Mouse (Mus musculus) forebrain, embryonic 15.5 days (tissue): ENCODE measurements around the gene Sf3b3. TPM values are rescaled to one million over a fixed set of nuclear protein-coding genes. Genes with fewer than 3 reads are reported as not detected.
"Not testable (repeated sequence)": the region's sequence is repeated elsewhere in the genome, so short reads cannot be mapped to it uniquely, and the experiment has no call there.

Experiments used
- ATAC-seq: fragments of 200-750 bp; cut with Nextera tagmentation; replicated peaks from 2 replicates; pipeline ENCODE4 v1.8.0; 2017; ENCODE audit warnings: mild to moderate bottlenecking, moderate TSS enrichment, moderate library complexity
- H3K27ac ChIP-seq: fragments of 300-500 bp; sonication (generic); replicated peaks from 2 replicates; pipeline ENCODE4 v1.5.1; 2015; ENCODE audit warnings: mild to moderate bottlenecking, inconsistent platforms
- H3K27me3 ChIP-seq: fragments of 300-500 bp; sonication (generic); 2 replicates; pipeline ENCODE4 v1.6.1; 2015; ENCODE audit warnings: inconsistent platforms
- H3K36me3 ChIP-seq: fragments of 300-500 bp; sonication (generic); 2 replicates; pipeline ENCODE4 v1.6.1; 2015; ENCODE audit warnings: mild to moderate bottlenecking, inconsistent platforms
- H3K4me1 ChIP-seq: fragments of 300-500 bp; sonication (generic); 2 replicates; pipeline ENCODE4 v1.6.1; 2015; ENCODE audit warnings: inconsistent platforms
- H3K4me2 ChIP-seq: fragments of 300-500 bp; sonication (generic); replicated peaks from 2 replicates; pipeline ENCODE4 v1.6.1; 2015; ENCODE audit warnings: mild to moderate bottlenecking, inconsistent platforms
- H3K4me3 ChIP-seq: fragments of 300-500 bp; sonication (generic); 2 replicates; pipeline ENCODE4 v1.5.1; 2015; ENCODE audit warnings: mild to moderate bottlenecking, inconsistent platforms
- H3K9ac ChIP-seq: fragments of 300-500 bp; sonication (generic); replicated peaks from 2 replicates; pipeline ENCODE4 v1.6.1; 2015; ENCODE audit warnings: mild to moderate bottlenecking, inconsistent platforms
- H3K9me3 ChIP-seq: fragments of 300-500 bp; sonication (generic); 2 replicates; pipeline ENCODE4 v1.6.1; 2016; ENCODE audit warnings: inconsistent platforms
- WGBS: fragments of 180-500 bp; shearing (Covaris S2); methylation state at CpG from one replicate; pipeline ENCODE4 v1.1.7; 2015; ENCODE audit warnings: mixed read lengths; 5-methylcytosine and 5-hydroxymethylcytosine counted together
- polyA plus RNA-seq: library from polyadenylated mRNA; unstranded; fragments of >200 nt; fragmentation: Nextera tagmentation; extraction: Ambion mirVana; gene quantifications from 2 replicates; pipeline ENCODE4 v1.2.1, GENCODE M21; 2015

The Sf3b3 gene
- polyA plus RNA-seq, 1 experiment from 2014 or later: 121 TPM

DNA sequence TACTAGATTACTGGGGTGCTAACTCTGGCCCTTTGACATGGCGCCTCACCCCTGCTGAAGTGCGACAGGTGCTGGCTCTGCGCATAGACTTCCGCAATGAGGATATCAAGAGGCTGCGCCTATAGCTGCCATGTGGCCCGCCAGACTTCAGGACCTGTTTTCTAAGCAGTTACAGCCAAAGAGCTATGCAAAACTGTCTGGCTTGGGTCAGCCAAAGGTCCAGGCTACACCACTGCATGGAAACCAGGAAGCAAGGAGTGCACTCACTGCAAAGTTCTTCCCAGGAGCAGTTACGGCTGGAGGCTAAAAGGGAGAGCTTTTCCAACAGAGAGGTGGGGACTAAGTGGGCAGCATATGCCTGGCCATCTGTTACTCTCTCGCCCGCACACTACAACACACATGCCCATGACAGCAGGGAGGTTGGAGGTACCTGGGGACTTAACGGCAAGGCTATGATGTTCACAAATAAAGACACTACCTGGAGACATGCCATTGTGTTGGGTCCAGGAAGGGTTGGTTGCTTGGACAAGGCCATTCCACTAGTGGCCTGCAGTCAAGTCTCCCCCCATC is 35.2 kb upstream of the Sf3b3 start:
- WGBS: 87% methylated on average over 10 of the region's 10 CpGs
- Histone ChIP-seq H3K4me2 (no peak overlapping the region), H3K9me3 (no peaks in the 10 kb centered on the region), H3K36me3 (peaks cover 74% of the 10 kb centered on the region), H3K27me3 (no peaks in the 10 kb centered on the region), H3K4me3 (no peak overlapping the region), H3K9ac (no peak overlapping the region), H3K4me1 (no peaks in the 10 kb centered on the region), H3K27ac (no peak overlapping the region)
- ATAC-seq: no peak

DNA sequence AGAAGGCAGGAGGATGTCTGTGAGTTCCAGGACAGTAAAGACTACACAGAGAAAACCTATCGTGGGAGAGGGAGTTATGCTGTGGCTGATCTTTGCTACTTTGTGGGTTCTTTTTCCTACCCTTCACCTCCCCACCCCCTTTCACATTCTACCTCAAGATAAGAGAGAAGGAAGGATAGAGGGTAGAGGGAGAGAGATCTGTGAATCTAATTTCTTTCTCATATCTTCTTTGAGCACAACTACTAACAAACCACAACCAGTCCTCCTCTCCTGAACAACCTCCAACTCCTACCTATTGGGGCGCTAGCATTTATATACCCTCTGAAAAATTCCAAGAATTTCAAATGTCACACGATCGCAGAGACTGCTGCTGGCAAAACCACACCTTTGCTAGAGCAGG is 31.3 kb upstream of the Sf3b3 start:
- no peaks in the 10 kb centered on the region for H3K27me3 ChIP-seq
- H3K9ac ChIP-seq: no peak overlapping the region
- H3K4me1 ChIP-seq: no peaks in the 10 kb centered on the region
- H3K4me3 ChIP-seq: no peak overlapping the region
- ATAC-seq: no peak
- no peak overlapping the region for H3K27ac ChIP-seq
- 91% methylated on average over 4 of the region's 4 CpGs for WGBS
- H3K4me2 ChIP-seq: no peak overlapping the region
- no peaks in the 10 kb centered on the region for H3K9me3 ChIP-seq
- peaks cover 86% of the 10 kb centered on the region for H3K36me3 ChIP-seq

DNA sequence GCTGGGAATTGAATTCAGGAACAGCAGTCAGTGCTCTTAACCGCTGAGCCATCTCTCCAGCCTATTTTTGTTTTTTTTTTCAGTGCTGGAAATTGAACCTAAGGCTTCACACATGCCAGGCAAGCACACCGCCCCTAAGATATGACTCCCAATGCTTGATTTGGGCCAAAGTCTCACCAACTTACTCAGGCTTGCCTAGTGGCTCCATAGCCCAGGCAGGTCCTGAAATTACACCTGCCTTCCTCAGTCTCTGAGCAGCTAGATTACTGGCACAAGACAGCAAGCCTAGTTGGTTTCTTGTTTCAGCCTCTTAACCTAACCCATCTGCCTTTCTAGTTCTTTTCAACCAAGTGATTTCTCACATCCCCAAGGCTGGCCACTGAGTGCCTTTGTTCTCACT is 23.9 kb upstream of the Sf3b3 start:
- Histone ChIP-seq H3K4me1 (no peaks in the 10 kb centered on the region), H3K9ac (no peak overlapping the region), H3K27me3 (no peaks in the 10 kb centered on the region), H3K27ac (no peak overlapping the region), H3K9me3 (no peaks in the 10 kb centered on the region), H3K4me3 (no peak overlapping the region), H3K36me3 (peaks cover 77% of the 10 kb centered on the region), H3K4me2 (no peak overlapping the region)
- ATAC-seq: no peak
- WGBS: 95% methylated on average over 2 of the region's 2 CpGs

DNA sequence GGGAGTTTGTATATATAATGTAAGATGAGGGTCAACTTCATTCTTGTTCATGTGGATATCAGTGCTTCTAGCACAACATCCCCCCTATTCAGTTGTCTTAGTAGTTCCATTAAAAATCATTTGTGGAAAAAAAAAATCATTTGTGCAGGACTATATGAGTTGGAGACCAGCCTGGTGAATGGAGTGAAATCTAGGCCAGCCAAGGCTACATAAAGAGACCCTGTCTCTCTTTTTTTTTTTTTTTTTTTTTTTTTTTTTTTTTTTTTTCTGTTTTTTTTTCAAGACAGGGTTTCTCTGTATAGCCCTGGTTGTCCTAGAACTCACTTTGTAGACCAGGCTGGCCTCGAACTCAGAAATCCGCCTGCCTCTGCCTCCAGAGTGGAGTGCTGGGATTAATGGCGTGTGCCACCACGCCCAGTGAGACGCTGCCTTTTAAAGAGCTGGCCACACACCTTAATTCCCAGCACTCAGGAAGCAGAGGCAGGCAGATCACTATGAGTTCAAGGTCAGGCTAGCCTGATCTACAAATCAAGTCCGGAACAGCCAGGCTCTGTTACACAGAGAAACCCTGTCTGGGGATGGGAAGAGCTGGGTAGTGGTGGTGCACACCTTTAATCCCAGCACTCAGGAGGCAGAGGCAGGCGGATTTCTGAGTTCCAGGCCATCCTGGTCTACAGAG is 14.9 kb upstream of the Sf3b3 start:
- ATAC-seq: not testable (repeated sequence)
- 97% methylated on average over 7 of the region's 7 CpGs for WGBS

DNA sequence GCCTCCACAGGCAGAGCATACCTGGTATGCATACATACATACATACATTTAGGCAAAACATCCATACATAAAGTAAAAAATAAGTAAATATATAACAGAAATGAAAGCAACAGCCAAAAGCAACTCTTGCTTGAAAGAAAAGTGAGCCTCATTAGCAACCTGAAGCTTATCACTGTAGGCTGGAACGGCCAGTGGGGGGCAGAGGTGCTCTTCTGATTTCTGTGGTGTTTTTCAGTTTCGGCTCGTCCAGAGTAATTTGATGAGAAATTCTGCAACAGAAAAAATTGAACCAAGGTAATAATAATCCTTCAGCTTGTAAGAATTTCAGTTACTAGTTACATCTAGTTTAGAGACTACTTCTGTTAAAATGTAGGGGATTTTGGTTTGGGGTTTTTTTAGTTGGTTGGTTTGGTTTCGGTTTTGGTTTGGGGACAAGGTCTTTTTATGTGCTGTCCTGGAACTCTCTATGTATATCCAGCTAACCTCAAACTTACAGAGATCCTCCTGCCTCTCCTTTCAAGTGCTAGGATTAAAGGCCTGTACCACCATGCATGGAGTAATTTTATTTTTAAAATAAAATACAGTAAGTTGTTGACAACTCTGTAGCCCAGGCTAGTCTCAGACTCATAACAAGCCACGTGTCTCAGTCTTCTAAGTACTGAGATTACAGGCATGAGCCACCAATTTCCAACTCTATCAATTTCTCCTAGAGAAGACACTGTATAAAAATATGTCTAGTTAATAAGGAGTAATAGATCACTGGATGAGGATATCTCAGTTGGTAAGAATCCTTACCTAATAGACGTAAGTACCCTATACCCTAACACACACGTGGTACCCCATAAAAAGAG is 13.3 kb upstream of the Sf3b3 start:
- no peak for ATAC-seq
- 81% methylated on average over 7 of the region's 7 CpGs for WGBS
- no peaks in the 10 kb centered on the region for H3K4me1 ChIP-seq
- no peak overlapping the region for H3K4me3 ChIP-seq
- H3K36me3 ChIP-seq: peaks cover 85% of the 10 kb centered on the region
- no peaks in the 10 kb centered on the region for H3K9me3 ChIP-seq
- no peak overlapping the region for H3K9ac ChIP-seq
- H3K27ac ChIP-seq: no peak overlapping the region
- H3K27me3 ChIP-seq: no peaks in the 10 kb centered on the region
- H3K4me2 ChIP-seq: no peak overlapping the region

More for the DNA sequence above, 14.9 kb upstream of the Sf3b3 start:
- H3K4me1 ChIP-seq, H3K27me3 ChIP-seq, H3K4me3 ChIP-seq, H3K9me3 ChIP-seq, H3K9ac ChIP-seq, H3K4me2 ChIP-seq, H3K27ac ChIP-seq: not testable (repeated sequence)
- peaks cover 90% of the 10 kb centered on the region for H3K36me3 ChIP-seq

DNA sequence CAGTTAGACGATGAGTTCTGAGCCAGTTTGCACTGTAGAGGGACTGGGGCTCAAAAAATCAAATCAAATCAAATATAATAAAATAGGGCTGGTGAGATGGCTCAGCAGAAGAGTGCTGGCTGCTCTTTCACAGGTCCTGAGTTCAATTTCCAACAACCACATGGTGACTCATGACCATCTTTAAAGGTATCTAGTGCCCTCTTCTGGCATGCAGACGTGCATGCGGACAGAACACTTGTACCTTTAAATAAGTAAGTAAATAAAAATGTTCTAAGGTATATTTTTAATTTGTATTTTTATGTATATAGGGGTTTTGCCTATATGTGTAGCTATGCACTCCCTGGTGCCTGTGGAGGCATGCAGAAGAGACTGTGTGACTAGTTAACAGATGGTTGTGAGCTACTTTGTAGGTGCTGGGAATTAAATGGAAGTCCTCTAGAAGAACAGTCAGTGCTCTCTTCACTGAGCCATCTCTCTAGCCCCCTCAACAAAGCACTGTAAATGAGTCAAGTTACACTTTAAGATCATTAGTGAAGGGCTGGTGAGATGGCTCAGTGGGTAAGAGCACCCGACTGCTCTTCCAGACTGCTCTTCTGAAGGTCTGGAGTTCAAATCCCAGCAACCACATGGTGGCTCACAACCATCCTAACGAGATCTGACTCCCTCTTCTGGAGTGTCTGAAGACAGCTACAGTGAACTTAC is 10.3 kb upstream of the Sf3b3 start:
- no peak for ATAC-seq
- H3K9ac ChIP-seq: no peak overlapping the region

DNA sequence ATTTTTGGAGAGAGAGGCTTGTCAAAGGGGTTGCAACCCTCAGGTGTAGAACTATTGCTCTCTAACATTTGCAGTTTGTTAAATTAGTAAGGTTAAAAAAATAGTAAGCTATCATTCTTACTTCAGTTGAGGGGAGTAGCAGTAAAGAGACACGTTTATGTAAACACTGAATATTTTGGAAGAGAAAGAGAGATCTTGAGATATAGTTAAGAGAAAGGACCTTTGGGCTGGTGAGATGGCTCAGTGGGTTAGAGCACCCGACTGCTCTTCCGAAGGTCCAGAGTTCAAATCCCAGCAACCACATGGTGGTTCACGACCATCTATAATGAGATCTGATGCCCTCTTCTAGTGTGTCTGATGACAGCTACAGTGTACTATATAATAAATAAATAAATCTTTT is 9.5 kb upstream of the Sf3b3 start:
- not testable (repeated sequence) for H3K9me3 ChIP-seq, H3K27me3 ChIP-seq, H3K9ac ChIP-seq, H3K4me3 ChIP-seq, H3K27ac ChIP-seq, ATAC-seq, H3K4me1 ChIP-seq, H3K4me2 ChIP-seq
- H3K36me3 ChIP-seq: peaks cover 88% of the 10 kb centered on the region
- WGBS: 91% methylated on average over 4 of the region's 4 CpGs

More for the DNA sequence above, 10.3 kb upstream of the Sf3b3 start:
- Histone ChIP-seq H3K9me3 (no peaks in the 10 kb centered on the region), H3K4me3 (no peak overlapping the region), H3K4me1 (no peaks in the 10 kb centered on the region), H3K27ac (no peak overlapping the region), H3K27me3 (no peaks in the 10 kb centered on the region), H3K36me3 (peaks cover 86% of the 10 kb centered on the region), H3K4me2 (no peak overlapping the region)
- WGBS: 88% methylated on average over 5 of the region's 5 CpGs

DNA sequence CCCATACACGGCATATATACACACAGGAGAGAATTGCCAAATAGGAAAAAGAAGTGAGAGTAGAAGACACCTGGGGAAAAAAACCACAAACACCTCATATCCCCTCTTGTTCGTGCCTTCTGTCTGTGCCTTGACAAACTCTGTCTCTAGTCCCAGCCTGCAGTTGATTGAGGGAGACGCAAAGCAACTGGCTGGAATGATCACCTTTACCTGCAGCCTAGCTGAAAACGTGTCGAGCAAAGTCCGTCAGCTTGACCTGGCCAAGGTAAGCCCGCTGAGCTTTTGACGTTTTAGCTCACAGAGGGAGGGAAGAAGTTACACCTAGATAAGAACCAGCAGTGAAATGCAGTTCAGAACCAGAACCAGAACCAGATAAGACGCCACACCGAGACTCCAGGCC is 4.6 kb upstream of the Sf3b3 start:
- no peak overlapping the region for H3K27ac ChIP-seq
- 97% methylated on average over 10 of the region's 10 CpGs for WGBS
- H3K4me1 ChIP-seq: peaks cover 13% of the 10 kb centered on the region
- no peaks in the 10 kb centered on the region for H3K9me3 ChIP-seq
- H3K4me3 ChIP-seq: no peak overlapping the region
- peaks cover 61% of the 10 kb centered on the region for H3K36me3 ChIP-seq
- no peak overlapping the region for H3K9ac ChIP-seq
- H3K4me2 ChIP-seq: no peak overlapping the region
- no peaks in the 10 kb centered on the region for H3K27me3 ChIP-seq
- no peak for ATAC-seq

DNA sequence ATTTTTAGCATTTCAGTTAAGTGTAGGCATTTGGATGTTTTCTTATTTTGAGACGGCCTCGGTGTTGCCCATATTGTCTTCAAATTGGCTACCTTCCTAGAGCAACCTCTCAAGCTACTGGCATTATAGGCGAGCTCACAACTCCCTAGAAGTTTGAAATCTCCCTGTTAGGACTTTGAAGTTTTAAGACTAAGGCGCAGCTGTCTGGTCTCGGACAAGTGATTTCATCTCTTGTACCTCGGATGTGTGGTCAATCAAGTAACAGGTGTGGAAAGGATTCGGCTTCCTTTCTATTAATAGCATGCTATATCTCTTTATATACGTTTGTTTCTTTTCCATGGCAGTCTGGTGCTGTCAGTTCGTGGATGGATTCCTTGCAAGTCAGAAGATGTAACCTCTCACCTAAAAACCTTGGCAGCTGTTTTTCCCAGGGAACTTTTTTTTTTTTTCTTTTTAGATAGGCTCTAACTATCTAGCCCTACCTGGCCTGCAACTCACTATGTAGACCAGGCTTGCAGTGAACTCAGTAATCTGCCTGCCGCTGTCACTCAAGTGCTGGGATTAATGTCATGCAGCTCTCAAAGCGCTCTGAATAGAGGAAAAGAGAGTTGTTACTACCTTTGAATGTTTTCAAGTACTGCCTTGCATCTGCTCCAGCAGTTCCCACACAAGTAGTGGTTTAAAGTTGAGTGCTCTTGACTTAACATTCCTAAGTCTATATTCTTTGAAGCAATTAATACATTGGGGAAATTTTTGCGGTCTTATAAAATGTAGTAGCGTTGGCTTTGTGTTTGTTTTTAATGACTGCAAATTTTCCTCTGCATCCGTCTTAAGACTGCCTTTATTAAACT is 1.3 kb upstream of the Sf3b3 start:
- H3K9me3 ChIP-seq: no peaks in the 10 kb centered on the region
- H3K4me1 ChIP-seq: peaks cover 24% of the 10 kb centered on the region
- peaks cover 49% of the 10 kb centered on the region for H3K36me3 ChIP-seq
- peak overlapping the region; percentile 85 for H3K9ac ChIP-seq
- H3K27ac ChIP-seq: no peak overlapping the region
- ATAC-seq: no peak
- H3K4me2 ChIP-seq: peak overlapping the region; percentile 86
- no peaks in the 10 kb centered on the region for H3K27me3 ChIP-seq
- peak overlapping the region; percentile 85 for H3K4me3 ChIP-seq
- 61% methylated on average over 14 of the region's 14 CpGs for WGBS

DNA sequence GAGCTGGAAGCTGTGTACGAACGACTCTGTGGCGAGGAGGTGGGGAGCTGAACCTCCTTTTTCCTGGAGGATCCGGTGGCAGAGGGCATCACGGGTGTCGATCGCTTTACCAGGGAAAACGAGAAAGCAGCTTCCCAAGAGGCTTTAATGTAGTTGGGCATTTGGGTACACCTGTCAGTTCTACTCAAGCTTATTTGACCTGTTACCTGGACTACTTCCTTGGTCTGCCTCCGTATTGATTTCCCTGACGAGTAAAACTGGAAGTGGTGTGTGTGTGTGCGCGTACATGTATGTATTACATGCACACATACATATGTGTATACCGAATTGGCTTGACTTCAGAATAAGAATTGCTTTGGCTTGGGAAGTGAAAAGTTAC is 573 bp upstream of the Sf3b3 start:
- Histone ChIP-seq H3K27me3 (no peaks in the 10 kb centered on the region), H3K27ac (peak overlapping the region; percentile 89), H3K9me3 (no peaks in the 10 kb centered on the region), H3K36me3 (peaks cover 49% of the 10 kb centered on the region), H3K4me3 (peak overlapping the region; percentile 85), H3K9ac (peak overlapping the region; percentile 85), H3K4me2 (peak overlapping the region; percentile 86), H3K4me1 (peaks cover 24% of the 10 kb centered on the region)
- ATAC-seq: no peak; the same call in 1 of the 2 replicates
- 1% methylated on average over 13 of the region's 13 CpGs for WGBS

DNA sequence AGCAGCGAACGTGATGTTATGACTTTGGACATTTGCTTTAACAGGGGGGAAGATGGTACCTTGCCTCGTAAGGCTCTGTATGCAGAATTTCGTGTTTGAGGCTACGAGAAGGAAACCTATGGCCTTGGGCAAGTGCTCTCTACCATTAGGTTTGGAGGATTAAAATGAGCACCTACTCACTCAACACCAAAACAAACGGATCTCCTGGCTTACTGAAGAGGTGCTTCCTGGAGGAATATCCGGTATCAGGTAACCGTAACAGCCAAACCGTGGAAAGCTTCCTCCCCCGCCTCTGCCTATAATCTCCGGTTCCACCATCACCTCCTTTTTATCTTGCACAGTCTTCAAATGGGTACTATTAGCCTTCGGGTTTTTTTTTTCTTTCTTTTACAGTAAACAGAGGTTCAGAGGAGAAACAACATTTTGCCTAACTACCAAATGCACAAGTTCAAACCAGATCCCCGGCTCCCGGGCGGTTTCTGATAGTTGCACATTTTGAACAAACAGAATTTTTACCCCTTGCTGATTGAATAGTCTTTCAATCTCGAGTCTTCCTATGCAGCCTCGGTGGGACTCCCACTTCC is 674 bp downstream of the Sf3b3 start:
- no peaks in the 10 kb centered on the region for H3K9me3 ChIP-seq
- ATAC-seq: no peak
- H3K36me3 ChIP-seq: peaks cover 46% of the 10 kb centered on the region
- no peaks in the 10 kb centered on the region for H3K27me3 ChIP-seq
- peak overlapping the region; percentile 86 for H3K9ac ChIP-seq
- H3K27ac ChIP-seq: peak overlapping the region; percentile 89
- 11% methylated on average over 17 of the region's 17 CpGs for WGBS
- H3K4me3 ChIP-seq: peak overlapping the region; percentile 85
- peak overlapping the region; percentile 86 for H3K4me2 ChIP-seq
- peaks cover 24% of the 10 kb centered on the region for H3K4me1 ChIP-seq
